Mouse (Mus musculus): Measurements from ENCODE around the gene Ifitm6. TPM values are rescaled to one million over a fixed set of nuclear protein-coding genes. Genes with fewer than 3 reads are reported as not detected.
"Not testable (repeated sequence)": the region's sequence is repeated elsewhere in the genome, so short reads cannot be mapped to it uniquely, and the experiment has no call there.

Gene Ifitm6
- polyA plus RNA-seq, 1 experiment from 2014 or later: 1.5 TPM

DNA sequence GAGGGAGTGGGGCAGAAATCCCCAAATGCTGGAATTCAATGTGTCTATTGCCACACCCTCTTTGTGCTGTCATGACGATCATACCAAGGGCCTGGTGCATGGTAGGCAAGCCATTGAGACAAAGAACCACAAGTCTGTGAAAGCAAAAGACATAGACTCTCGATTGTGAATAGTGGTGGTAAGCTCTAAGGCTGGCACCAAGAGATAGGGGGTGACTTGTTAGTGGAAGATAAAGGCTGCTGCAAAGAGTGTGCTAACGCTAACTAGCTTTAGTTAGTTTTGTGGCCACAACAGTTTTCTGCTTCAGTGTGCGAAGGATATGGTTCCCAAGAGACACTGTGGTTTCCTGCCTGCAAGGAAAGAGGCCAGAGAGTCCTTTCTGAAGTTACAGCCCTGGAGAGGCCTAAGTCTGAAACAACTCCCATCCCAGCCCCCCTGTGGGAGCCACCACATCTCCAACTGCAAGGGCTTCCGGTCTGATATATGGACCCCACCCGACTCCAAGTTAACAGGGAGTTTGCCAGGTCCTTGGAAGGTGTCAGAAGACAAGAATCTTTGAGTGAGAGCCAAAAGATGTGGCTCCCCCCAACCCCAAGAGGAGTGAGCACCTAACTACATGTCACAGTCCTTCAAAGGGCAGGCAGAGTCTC is 29.3 kb upstream of the Ifitm6 start:
- Histone ChIP-seq H3K27me3 (ENCODE audit: insufficient read depth, low read length) (no peaks in the 10 kb centered on the region), H3K9ac (replicated peaks; ENCODE audit: low read length) (0 out of 2 replicates have a peak overlapping the region, but pooled peaks have one; percentile 5), H3K9me3 (ENCODE audit: low read length) (no peaks in the 10 kb centered on the region), H3K36me3 (ENCODE audit: insufficient read depth, low read length) (no peaks in the 10 kb centered on the region), H3K4me2 (replicated peaks; ENCODE audit: low read depth, low read length) (peak overlapping the region; percentile 86), H3K4me1 (ENCODE audit: insufficient read depth, low read length) (peaks cover 19% of the 10 kb centered on the region; the same call in 1 of the 2 replicates), H3K27ac (ENCODE audit: low read length) (peak overlapping the region; percentile 89), H3K4me3 (ENCODE audit: low read length) (no peak overlapping the region)
- 55% methylated on average over 6 of the region's 6 CpGs for WGBS
- peak; percentile 33; the same call in 1 of the 2 replicates for ATAC-seq (ENCODE audit: low FRiP score, low TSS enrichment)

DNA sequence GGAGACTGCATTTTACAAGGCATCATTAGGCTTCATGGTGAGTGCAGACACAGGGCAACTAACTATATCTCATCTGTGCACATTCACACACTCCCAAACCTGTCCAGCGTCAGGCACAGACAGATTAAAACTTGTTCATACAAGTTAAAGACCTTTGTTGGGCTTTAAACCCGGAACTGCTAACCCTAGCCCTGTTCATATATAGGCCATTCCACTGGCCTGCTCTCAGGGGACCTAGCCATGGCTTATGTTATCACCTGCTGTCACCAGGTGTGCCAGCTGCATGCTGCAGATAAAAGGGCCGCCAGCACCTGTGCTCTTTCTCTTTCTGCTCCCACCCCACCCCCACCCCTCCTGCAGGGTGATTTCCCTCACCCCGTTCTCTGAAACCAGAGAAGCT is 24.8 kb upstream of the Ifitm6 start:
- WGBS: 39% methylated on average over 4 of the region's 4 CpGs
- H3K27ac ChIP-seq (ENCODE audit: low read length): no peak overlapping the region
- H3K4me3 ChIP-seq (ENCODE audit: low read length): no peak overlapping the region
- H3K9ac ChIP-seq (replicated peaks; ENCODE audit: low read length): no peak overlapping the region
- H3K27me3 ChIP-seq (ENCODE audit: insufficient read depth, low read length): no peaks in the 10 kb centered on the region
- peaks cover 14% of the 10 kb centered on the region; the same call in 1 of the 2 replicates for H3K4me1 ChIP-seq (ENCODE audit: insufficient read depth, low read length)
- H3K9me3 ChIP-seq (ENCODE audit: low read length): no peaks in the 10 kb centered on the region
- H3K36me3 ChIP-seq (ENCODE audit: insufficient read depth, low read length): no peaks in the 10 kb centered on the region
- ATAC-seq (ENCODE audit: low FRiP score, low TSS enrichment): no peak
- no peak overlapping the region for H3K4me2 ChIP-seq (replicated peaks; ENCODE audit: low read depth, low read length)

DNA sequence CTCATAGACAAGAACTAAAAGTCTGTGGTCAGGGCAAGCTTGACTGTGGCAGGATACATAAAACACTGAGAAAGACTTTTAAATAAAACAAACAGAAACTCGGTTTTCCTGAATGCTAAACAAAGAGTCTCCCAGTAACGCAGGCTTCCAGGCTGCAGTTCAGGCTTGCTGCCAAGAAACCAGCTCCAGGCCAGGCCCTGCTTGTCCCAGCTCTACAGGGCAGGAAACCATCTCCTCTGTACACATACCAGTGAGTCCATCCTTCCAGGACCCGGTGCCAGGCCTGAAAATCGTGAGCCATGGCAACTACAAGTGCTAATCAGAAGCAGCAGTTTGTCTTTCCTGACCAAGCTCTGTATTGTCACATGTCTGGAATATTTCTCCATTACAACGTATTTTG is 23.9 kb upstream of the Ifitm6 start:
- Histone ChIP-seq H3K4me3 (ENCODE audit: low read length) (no peak overlapping the region), H3K9me3 (ENCODE audit: low read length) (no peaks in the 10 kb centered on the region), H3K27ac (ENCODE audit: low read length) (peak overlapping the region; percentile 89), H3K9ac (replicated peaks; ENCODE audit: low read length) (no peak overlapping the region), H3K27me3 (ENCODE audit: insufficient read depth, low read length) (no peaks in the 10 kb centered on the region), H3K36me3 (ENCODE audit: insufficient read depth, low read length) (no peaks in the 10 kb centered on the region), H3K4me1 (ENCODE audit: insufficient read depth, low read length) (peaks cover 5% of the 10 kb centered on the region; the same call in 1 of the 2 replicates), H3K4me2 (replicated peaks; ENCODE audit: low read depth, low read length) (no peak overlapping the region)
- 29% methylated on average over 5 of the region's 5 CpGs for WGBS
- ATAC-seq (ENCODE audit: low FRiP score, low TSS enrichment): peak; percentile 83

DNA sequence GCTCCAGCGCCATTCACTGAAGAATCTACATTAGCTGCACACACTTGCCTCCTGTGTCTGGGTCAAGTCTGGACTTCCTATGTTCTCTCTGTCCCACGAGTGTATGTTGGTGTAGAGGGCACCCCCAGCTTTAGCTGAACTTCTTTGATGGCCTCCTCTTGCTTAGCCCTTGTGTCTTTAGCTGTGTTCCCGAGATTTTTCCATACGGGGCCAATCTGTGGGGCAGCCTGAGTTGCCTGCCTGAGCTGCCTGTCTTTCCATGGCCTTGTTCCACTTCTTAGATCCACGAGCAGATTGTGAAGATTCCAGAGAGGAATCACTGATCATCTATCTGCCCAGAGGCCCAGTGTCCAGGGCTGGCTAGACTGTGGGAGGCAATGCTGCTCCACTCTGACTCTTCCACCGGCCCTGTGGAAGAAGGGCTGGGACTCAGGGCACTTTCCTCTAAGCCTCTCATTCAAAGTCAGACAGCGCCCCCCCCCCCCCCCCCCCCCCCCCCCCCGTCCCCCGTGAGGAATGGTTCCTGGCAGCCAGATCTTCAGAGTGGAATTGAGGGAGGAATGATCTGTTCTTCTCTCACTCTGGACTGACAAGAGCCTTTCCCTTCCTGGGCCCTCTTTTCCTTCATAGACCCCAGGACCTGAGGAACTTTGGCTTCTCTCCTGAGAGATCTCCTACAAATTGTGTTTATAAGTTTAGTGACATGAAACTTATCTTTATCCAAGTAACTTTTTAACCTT is 23.3 kb upstream of the Ifitm6 start:
- H3K27ac ChIP-seq (ENCODE audit: low read length): peak overlapping the region; percentile 89
- ATAC-seq (ENCODE audit: low FRiP score, low TSS enrichment): 0 out of 2 replicates have a peak, but pooled peaks have one; percentile 37
- H3K9me3 ChIP-seq (ENCODE audit: low read length): no peaks in the 10 kb centered on the region
- H3K4me2 ChIP-seq (replicated peaks; ENCODE audit: low read depth, low read length): no peak overlapping the region; the same call in 1 of the 2 replicates
- 36% methylated on average over 6 of the region's 9 CpGs for WGBS
- H3K36me3 ChIP-seq (ENCODE audit: insufficient read depth, low read length): no peaks in the 10 kb centered on the region
- H3K4me3 ChIP-seq (ENCODE audit: low read length): no peak overlapping the region
- no peaks in the 10 kb centered on the region for H3K27me3 ChIP-seq (ENCODE audit: insufficient read depth, low read length)
- H3K4me1 ChIP-seq (ENCODE audit: insufficient read depth, low read length): peaks cover 3% of the 10 kb centered on the region; the same call in 1 of the 2 replicates
- peak overlapping the region; percentile 4; the same call in 1 of the 2 replicates for H3K9ac ChIP-seq (replicated peaks; ENCODE audit: low read length)

DNA sequence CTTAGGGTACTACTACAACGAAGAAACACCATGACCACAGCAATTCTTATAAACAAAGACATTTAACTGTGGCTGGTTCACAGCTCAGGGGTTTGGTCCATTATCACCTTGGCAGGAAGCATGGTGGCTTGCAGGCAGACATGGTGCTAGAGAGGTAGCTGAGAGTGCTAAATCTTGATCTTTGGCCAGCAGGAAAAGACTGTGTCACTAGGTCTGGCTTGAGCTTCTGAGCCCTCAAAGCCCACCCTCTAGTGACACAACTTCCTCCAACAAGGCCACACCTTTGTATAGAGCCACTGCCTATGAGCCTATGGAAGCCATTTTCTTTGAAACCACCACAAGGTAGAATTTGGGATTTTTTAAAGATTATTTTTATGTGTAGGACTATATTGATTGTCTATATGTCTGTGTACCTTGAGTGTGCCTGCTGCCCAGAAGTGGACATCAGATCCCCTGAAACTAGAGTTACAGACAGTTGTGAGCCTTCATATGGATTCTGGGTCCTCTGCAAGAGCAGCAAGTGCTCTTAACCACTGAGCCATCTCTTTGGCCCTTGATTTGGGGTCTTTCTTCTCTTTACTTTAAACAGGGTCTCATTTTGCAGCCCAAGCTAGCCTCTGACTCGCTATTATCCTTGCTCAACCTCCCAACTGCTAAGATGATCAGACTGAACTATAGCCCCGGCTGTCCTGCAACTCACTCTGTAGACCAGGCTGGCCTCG is 21.8 kb upstream of the Ifitm6 start:
- H3K9ac ChIP-seq (replicated peaks; ENCODE audit: low read length): no peak overlapping the region
- no peaks in the 10 kb centered on the region for H3K36me3 ChIP-seq (ENCODE audit: insufficient read depth, low read length)
- H3K27ac ChIP-seq (ENCODE audit: low read length): no peak overlapping the region
- H3K4me2 ChIP-seq (replicated peaks; ENCODE audit: low read depth, low read length): no peak overlapping the region
- no peak overlapping the region for H3K4me3 ChIP-seq (ENCODE audit: low read length)
- no peaks in the 10 kb centered on the region for H3K9me3 ChIP-seq (ENCODE audit: low read length)
- ATAC-seq (ENCODE audit: low FRiP score, low TSS enrichment): no peak
- H3K4me1 ChIP-seq (ENCODE audit: insufficient read depth, low read length): peaks cover 3% of the 10 kb centered on the region; the same call in 1 of the 2 replicates
- H3K27me3 ChIP-seq (ENCODE audit: insufficient read depth, low read length): no peaks in the 10 kb centered on the region
- 88% methylated on average over 4 of the region's 4 CpGs for WGBS

DNA sequence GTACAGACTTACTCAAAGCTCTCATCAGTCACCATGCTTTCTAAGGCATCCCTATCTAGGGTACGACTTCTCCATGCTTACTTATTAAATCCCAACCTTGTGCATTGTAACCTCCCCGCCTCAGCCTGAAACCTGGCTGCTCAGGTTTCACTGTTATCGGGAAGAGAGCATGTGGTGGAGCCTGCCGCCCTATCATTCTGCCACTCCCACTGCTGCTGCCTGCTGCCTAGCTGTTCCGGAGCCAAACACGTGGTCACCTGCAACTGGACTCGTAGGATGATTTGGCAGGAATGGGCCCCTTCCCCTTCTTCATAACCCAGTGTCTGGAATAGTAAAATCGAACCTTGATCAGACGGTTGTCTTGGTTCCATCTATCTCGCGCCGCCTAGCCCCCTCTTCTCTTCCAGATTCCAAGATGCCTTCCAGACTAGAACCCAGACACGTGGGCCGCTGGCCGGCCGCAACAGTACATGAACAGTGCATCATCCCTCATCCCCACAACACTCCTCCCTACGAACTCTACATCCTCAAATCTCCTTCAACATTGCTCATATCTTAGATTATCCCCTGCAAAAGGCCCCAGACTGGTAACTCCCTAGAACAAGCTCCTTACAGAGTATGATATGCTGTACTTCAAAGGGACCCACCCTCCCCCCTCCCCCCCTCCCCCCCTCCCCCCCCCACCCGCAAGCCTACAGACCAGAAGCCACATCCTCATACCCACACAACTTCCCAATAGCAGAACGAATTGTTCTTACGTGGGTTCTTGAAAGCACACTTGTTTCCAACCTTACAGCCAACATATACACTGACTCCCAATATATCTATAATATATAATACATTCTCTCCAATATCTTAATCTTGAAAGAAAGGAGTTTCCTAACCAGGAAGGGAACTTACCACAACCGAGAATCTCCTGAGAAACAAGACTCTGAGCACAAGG is 20.6 kb upstream of the Ifitm6 start:
- H3K9ac ChIP-seq (replicated peaks; ENCODE audit: low read length): no peak overlapping the region
- no peak overlapping the region for H3K4me2 ChIP-seq (replicated peaks; ENCODE audit: low read depth, low read length)
- no peak overlapping the region for H3K27ac ChIP-seq (ENCODE audit: low read length)
- H3K27me3 ChIP-seq (ENCODE audit: insufficient read depth, low read length): no peaks in the 10 kb centered on the region
- no peaks in the 10 kb centered on the region for H3K36me3 ChIP-seq (ENCODE audit: insufficient read depth, low read length)
- WGBS: 64% methylated on average over 20 of the region's 21 CpGs
- no peak overlapping the region for H3K4me3 ChIP-seq (ENCODE audit: low read length)
- H3K4me1 ChIP-seq (ENCODE audit: insufficient read depth, low read length): peaks cover 3% of the 10 kb centered on the region; the same call in 1 of the 2 replicates
- no peak for ATAC-seq (ENCODE audit: low FRiP score, low TSS enrichment)
- H3K9me3 ChIP-seq (ENCODE audit: low read length): no peaks in the 10 kb centered on the region

DNA sequence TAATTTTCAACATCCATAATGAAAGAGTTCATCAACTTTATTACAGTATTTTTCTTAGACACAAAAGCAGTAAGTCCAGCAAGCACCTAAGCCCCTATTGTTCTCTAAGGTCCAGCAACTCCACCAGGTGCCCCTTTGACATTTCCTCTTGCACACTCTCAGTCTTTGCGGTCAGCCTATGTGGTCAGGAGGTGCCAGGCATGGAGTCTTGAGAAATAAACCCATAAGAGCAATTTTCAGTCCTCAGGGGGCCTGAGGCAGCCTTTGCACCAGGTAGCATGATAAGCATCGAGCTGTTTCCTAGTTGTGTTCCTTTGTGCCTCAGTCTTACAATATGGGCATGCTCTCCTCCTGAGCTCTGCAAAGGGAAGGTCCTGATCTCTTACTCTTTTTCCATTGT is 18.9 kb upstream of the Ifitm6 start:
- 67% methylated on average over 1 of the region's 2 CpGs for WGBS
- not testable (repeated sequence) for H3K4me2 ChIP-seq (replicated peaks; ENCODE audit: low read depth, low read length); H3K4me3 ChIP-seq (ENCODE audit: low read length); H3K36me3 ChIP-seq (ENCODE audit: insufficient read depth, low read length); H3K4me1 ChIP-seq (ENCODE audit: insufficient read depth, low read length); H3K27ac ChIP-seq (ENCODE audit: low read length); H3K27me3 ChIP-seq (ENCODE audit: insufficient read depth, low read length); H3K9me3 ChIP-seq (ENCODE audit: low read length); ATAC-seq (ENCODE audit: low FRiP score, low TSS enrichment); H3K9ac ChIP-seq (replicated peaks; ENCODE audit: low read length)

DNA sequence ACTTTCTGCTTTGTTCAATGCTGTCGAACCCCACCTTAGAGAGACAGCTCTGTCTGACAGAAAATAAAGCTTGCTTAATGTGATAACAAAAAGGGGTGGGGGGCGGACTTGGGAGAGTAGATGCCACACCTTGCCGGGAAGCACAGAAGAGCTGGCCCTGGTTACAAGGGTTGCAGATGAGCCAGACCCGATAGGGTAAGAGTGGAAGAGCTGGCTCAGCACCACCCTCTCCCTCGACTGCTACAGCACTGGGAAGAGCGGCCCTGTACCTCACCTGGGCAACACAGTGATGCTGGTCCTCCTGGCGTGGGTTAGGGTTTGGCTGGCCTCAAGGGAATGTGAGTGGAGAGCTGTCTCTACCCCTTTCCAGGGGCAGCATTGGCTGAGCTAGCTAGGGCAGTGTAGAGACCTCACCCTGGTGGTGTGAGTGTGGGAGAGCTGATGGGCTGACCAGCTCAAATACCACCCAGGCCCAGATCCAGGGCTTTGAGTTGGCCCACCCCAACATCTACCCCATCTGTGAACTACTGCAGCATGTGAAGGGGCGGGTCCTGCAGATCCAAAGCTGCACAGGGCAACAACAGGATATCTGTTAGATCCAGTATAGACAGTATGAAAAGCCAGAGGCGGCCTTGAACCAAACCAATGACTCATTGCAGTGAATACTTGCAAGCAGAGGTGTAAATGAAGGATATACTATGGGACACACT is 14.9 kb upstream of the Ifitm6 start:
- no peak overlapping the region for H3K4me3 ChIP-seq (ENCODE audit: low read length)
- no peaks in the 10 kb centered on the region for H3K9me3 ChIP-seq (ENCODE audit: low read length)
- H3K4me1 ChIP-seq (ENCODE audit: insufficient read depth, low read length): no peaks in the 10 kb centered on the region
- no peaks in the 10 kb centered on the region for H3K36me3 ChIP-seq (ENCODE audit: insufficient read depth, low read length)
- H3K4me2 ChIP-seq (replicated peaks; ENCODE audit: low read depth, low read length): no peak overlapping the region
- H3K27ac ChIP-seq (ENCODE audit: low read length): no peak overlapping the region
- H3K27me3 ChIP-seq (ENCODE audit: insufficient read depth, low read length): no peaks in the 10 kb centered on the region
- H3K9ac ChIP-seq (replicated peaks; ENCODE audit: low read length): no peak overlapping the region
- ATAC-seq (ENCODE audit: low FRiP score, low TSS enrichment): no peak
- 76% methylated on average over 9 of the region's 9 CpGs for WGBS

All from kidney, embryonic 16.5 days (tissue).